Mouse (Mus musculus) hindbrain, embryonic 16.5 days (tissue): ENCODE results near the gene Tas1r2. TPM values are rescaled to one million over a fixed set of nuclear protein-coding genes. Genes with fewer than 3 reads are reported as not detected.

ENCODE experiments used
- ATAC-seq: fragments of 200-750 bp; cut with Nextera tagmentation; 2 replicates; pipeline ENCODE4 v1.8.0; 2017; ENCODE audit warnings: moderate TSS enrichment, moderate library complexity
- H3K27ac ChIP-seq: fragments of 300-500 bp; sonication (generic); 2 replicates; pipeline ENCODE4 v1.5.1; 2014; ENCODE audit warnings: low read depth, mild to moderate bottlenecking, control low read depth, low read length, moderate library complexity
- H3K27me3 ChIP-seq: fragments of 300-500 bp; sonication (generic); replicated peaks from 2 replicates; pipeline ENCODE4 v1.6.1; 2014; ENCODE audit warnings: low read length; ENCODE audit not compliant: control insufficient read depth, insufficient read depth
- H3K36me3 ChIP-seq: fragments of 300-500 bp; sonication (generic); 2 replicates; pipeline ENCODE4 v1.6.1; 2014; ENCODE audit warnings: mild to moderate bottlenecking, low read length, moderate library complexity, mixed read lengths; ENCODE audit not compliant: control insufficient read depth, insufficient read depth
- H3K4me1 ChIP-seq: fragments of 300-500 bp; sonication (generic); 2 replicates; pipeline ENCODE4 v1.6.1; 2014; ENCODE audit warnings: low read depth, low read length; ENCODE audit not compliant: control insufficient read depth, insufficient read depth
- H3K4me2 ChIP-seq: fragments of 300-500 bp; sonication (generic); 2 replicates; pipeline ENCODE4 v1.6.1; 2014; ENCODE audit warnings: mild to moderate bottlenecking, low read length, control low read depth, moderate library complexity
- H3K4me3 ChIP-seq: fragments of 300-500 bp; sonication (generic); 2 replicates; pipeline ENCODE4 v1.5.1; 2014; ENCODE audit warnings: mild to moderate bottlenecking, low read length, control low read depth, moderate library complexity
- H3K9ac ChIP-seq: fragments of 300-500 bp; sonication (generic); 2 replicates; pipeline ENCODE4 v1.6.1; 2014; ENCODE audit warnings: low read depth, mild to moderate bottlenecking, control low read depth, low read length, moderate library complexity
- H3K9me3 ChIP-seq: fragments of 300-500 bp; sonication (generic); 2 replicates; pipeline ENCODE4 v1.6.1; 2014; ENCODE audit warnings: mild to moderate bottlenecking, low read length, moderate library complexity; ENCODE audit not compliant: control insufficient read depth
- WGBS: fragments of 180-500 bp; shearing (Covaris S2); extraction: QIAGEN DNeasy Blood & Tissue Kit; methylation state at CpG from one replicate; pipeline ENCODE4 v1.1.7; 2014; 5-methylcytosine and 5-hydroxymethylcytosine counted together
- polyA plus RNA-seq: library from polyadenylated mRNA; unstranded; fragments of >200 nt; fragmentation: Nextera tagmentation; extraction: Ambion mirVana; gene quantifications from 2 replicates; pipeline ENCODE4 v1.2.1, GENCODE M21; 2015

Gene Tas1r2
- polyA plus RNA-seq = not detected in 2 replicates

- no peak for ATAC-seq
- 89% methylated on average over 8 of the region's 8 CpGs for WGBS
- no peak within 1 kb of the TSS for H3K9ac ChIP-seq
- no peak within 1 kb of the TSS for H3K27ac ChIP-seq
- H3K36me3 ChIP-seq = peaks cover 8% of the 10 kb centered on the region; the same call in 1 of the 2 replicates
- H3K9me3 ChIP-seq = 0 out of 2 replicates have a peak, but pooled peaks cover 2% of the 10 kb centered on the region
- H3K4me3 ChIP-seq = no peak within 1 kb of the TSS
- no peak within 1 kb of the TSS for H3K4me2 ChIP-seq
- no peaks in the 10 kb centered on the region for H3K4me1 ChIP-seq
- H3K27me3 ChIP-seq = no peaks in the 10 kb centered on the region
These were observed at the start of gene Tas1r2 for GRCm38 (mm10) chr4:139653238-139653637. Gene Tas1r2 (plus strand): TSS chr4:139653538.

GRCm38 (mm10) chr4:139605216-139605615 is 48.1 kb upstream of the Tas1r2 start:
- 90% methylated on average over 11 of the region's 11 CpGs for WGBS
- no peak overlapping the region for H3K4me2 ChIP-seq
- peaks cover 4% of the 10 kb centered on the region for H3K36me3 ChIP-seq
- H3K9ac ChIP-seq = no peak overlapping the region
- no peaks in the 10 kb centered on the region for H3K9me3 ChIP-seq
- H3K4me1 ChIP-seq = peaks cover 4% of the 10 kb centered on the region; the same call in 1 of the 2 replicates
- H3K27me3 ChIP-seq = no peaks in the 10 kb centered on the region
- no peak overlapping the region for H3K4me3 ChIP-seq
- H3K27ac ChIP-seq = no peak overlapping the region
- no peak for ATAC-seq

GRCm38 (mm10) chr4:139606732-139607131 is 46.6 kb upstream of the Tas1r2 start:
- Histone ChIP-seq H3K9ac (no peak overlapping the region), H3K36me3 (peaks cover 4% of the 10 kb centered on the region), H3K27me3 (no peaks in the 10 kb centered on the region), H3K27ac (no peak overlapping the region), H3K4me1 (peaks cover 6% of the 10 kb centered on the region), H3K4me3 (no peak overlapping the region), H3K9me3 (no peaks in the 10 kb centered on the region), H3K4me2 (no peak overlapping the region)
- WGBS = over 99% methylated on average over 5 of the region's 5 CpGs
- no peak for ATAC-seq

- Histone ChIP-seq H3K4me2 (no peak overlapping the region), H3K4me3 (no peak overlapping the region), H3K4me1 (peaks cover 2% of the 10 kb centered on the region), H3K27me3 (no peaks in the 10 kb centered on the region), H3K9me3 (0 out of 2 replicates have a peak, but pooled peaks cover 2% of the 10 kb centered on the region), H3K27ac (no peak overlapping the region), H3K36me3 (peaks cover 13% of the 10 kb centered on the region), H3K9ac (no peak overlapping the region)
- no peak for ATAC-seq
- WGBS = 74% methylated on average over 4 of the region's 4 CpGs
These were observed 44.4 kb upstream of the Tas1r2 start for GRCm38 (mm10) chr4:139608975-139609374.

GRCm38 (mm10) chr4:139610954-139611353 is 42.4 kb upstream of the Tas1r2 start:
- ATAC-seq = peak; percentile 45; the same call in 1 of the 2 replicates
- H3K9me3 ChIP-seq = 0 out of 2 replicates have a peak, but pooled peaks cover 2% of the 10 kb centered on the region
- H3K36me3 ChIP-seq = peaks cover 13% of the 10 kb centered on the region
- H3K9ac ChIP-seq = no peak overlapping the region
- no peak overlapping the region for H3K4me2 ChIP-seq
- no peaks in the 10 kb centered on the region for H3K27me3 ChIP-seq
- H3K4me3 ChIP-seq = no peak overlapping the region
- 45% methylated on average over 6 of the region's 6 CpGs for WGBS
- H3K4me1 ChIP-seq = peaks cover 2% of the 10 kb centered on the region
- H3K27ac ChIP-seq = no peak overlapping the region; the same call in 1 of the 2 replicates

GRCm38 (mm10) chr4:139611542-139611953 is 41.8 kb upstream of the Tas1r2 start:
- H3K27me3 ChIP-seq = no peaks in the 10 kb centered on the region
- peak overlapping the region; percentile 55; the same call in 1 of the 2 replicates for H3K27ac ChIP-seq
- H3K36me3 ChIP-seq = peaks cover 13% of the 10 kb centered on the region
- 4% methylated on average over 10 of the region's 10 CpGs for WGBS
- no peak overlapping the region for H3K4me3 ChIP-seq
- no peak overlapping the region for H3K9ac ChIP-seq
- peak; percentile 66; the same call in 1 of the 2 replicates for ATAC-seq
- 0 out of 2 replicates have a peak, but pooled peaks cover 2% of the 10 kb centered on the region for H3K9me3 ChIP-seq
- H3K4me2 ChIP-seq = peak overlapping the region; percentile 49
- H3K4me1 ChIP-seq = peaks cover 2% of the 10 kb centered on the region

GRCm38 (mm10) chr4:139614524-139615260 is 38.6 kb upstream of the Tas1r2 start:
- H3K4me1 ChIP-seq = peaks cover 2% of the 10 kb centered on the region
- H3K27me3 ChIP-seq = no peaks in the 10 kb centered on the region
- no peak overlapping the region for H3K9ac ChIP-seq
- H3K4me2 ChIP-seq = no peak overlapping the region
- 0 out of 2 replicates have a peak, but pooled peaks cover 2% of the 10 kb centered on the region for H3K9me3 ChIP-seq
- WGBS = 87% methylated on average over 21 of the region's 21 CpGs
- no peak overlapping the region for H3K27ac ChIP-seq
- peaks cover 13% of the 10 kb centered on the region for H3K36me3 ChIP-seq
- no peak overlapping the region for H3K4me3 ChIP-seq
- ATAC-seq = no peak

- Histone ChIP-seq H3K27me3 (no peaks in the 10 kb centered on the region), H3K4me1 (no peaks in the 10 kb centered on the region; the same call in 1 of the 2 replicates), H3K27ac (0 out of 2 replicates have a peak overlapping the region, but pooled peaks have one; percentile 26), H3K4me3 (peak overlapping the region; percentile 30), H3K36me3 (peaks cover 13% of the 10 kb centered on the region), H3K9me3 (0 out of 2 replicates have a peak, but pooled peaks cover 2% of the 10 kb centered on the region), H3K9ac (peak overlapping the region; percentile 28; the same call in 1 of the 2 replicates), H3K4me2 (peak overlapping the region; percentile 46)
- peak; percentile 60 for ATAC-seq
- WGBS = 8% methylated on average over 24 of the region's 24 CpGs
These were observed 36.9 kb upstream of the Tas1r2 start for GRCm38 (mm10) chr4:139616276-139617000.

GRCm38 (mm10) chr4:139617001-139617364 is 36.4 kb upstream of the Tas1r2 start:
- H3K4me3 ChIP-seq = peak overlapping the region; percentile 3; the same call in 1 of the 2 replicates
- 0 out of 2 replicates have a peak, but pooled peaks cover 2% of the 10 kb centered on the region for H3K9me3 ChIP-seq
- H3K9ac ChIP-seq = 0 out of 2 replicates have a peak overlapping the region, but pooled peaks have one; percentile 3
- no peak for ATAC-seq
- peaks cover 13% of the 10 kb centered on the region for H3K36me3 ChIP-seq
- peak overlapping the region; percentile 46 for H3K4me2 ChIP-seq
- 0 out of 2 replicates have a peak overlapping the region, but pooled peaks have one; percentile 26 for H3K27ac ChIP-seq
- H3K4me1 ChIP-seq = no peaks in the 10 kb centered on the region
- WGBS = 38% methylated on average over 3 of the region's 3 CpGs
- no peaks in the 10 kb centered on the region for H3K27me3 ChIP-seq
